Mouse (Mus musculus) neural tube, embryonic 11.5 days (tissue): ENCODE results near the gene Polr3k. TPM values are rescaled to one million over a fixed set of nuclear protein-coding genes. Genes with fewer than 3 reads are reported as not detected.

Experiments used
- ATAC-seq: fragments of 200-750 bp; cut with Nextera tagmentation; 2 replicates; pipeline ENCODE4 v1.8.0; 2017; ENCODE audit warnings: moderate number of reproducible peaks, mild to moderate bottlenecking, moderate TSS enrichment, moderate library complexity; ENCODE audit not compliant: insufficient read depth, low FRiP score, low TSS enrichment
- DNase-seq: peaks from one replicate; pipeline ENCODE4 v3.0.0-alpha.2; 2015; ENCODE audit warnings: low spot score
- H3K27ac ChIP-seq: fragments of 300-500 bp; sonication (generic); 2 replicates; pipeline ENCODE4 v1.5.1; 2014; ENCODE audit warnings: low read depth, mild to moderate bottlenecking, low read length
- H3K27me3 ChIP-seq: fragments of 300-500 bp; sonication (generic); 2 replicates; pipeline ENCODE4 v1.6.1; 2014; ENCODE audit warnings: mild to moderate bottlenecking, low read length, mixed read lengths; ENCODE audit not compliant: control insufficient read depth, insufficient read depth
- H3K36me3 ChIP-seq: fragments of 300-500 bp; sonication (generic); 2 replicates; pipeline ENCODE4 v1.6.1; 2014; ENCODE audit warnings: mild to moderate bottlenecking, low read length, moderate library complexity, mixed read lengths; ENCODE audit not compliant: control insufficient read depth, insufficient read depth
- H3K4me1 ChIP-seq: fragments of 300-500 bp; sonication (generic); 2 replicates; pipeline ENCODE4 v1.6.1; 2014; ENCODE audit warnings: low read length, mixed read lengths; ENCODE audit not compliant: control insufficient read depth, insufficient read depth
- H3K4me2 ChIP-seq: fragments of 300-500 bp; sonication (generic); 2 replicates; pipeline ENCODE4 v1.6.1; 2014; ENCODE audit warnings: low read depth, mild to moderate bottlenecking, moderate library complexity
- H3K4me3 ChIP-seq: fragments of 300-500 bp; sonication (generic); 2 replicates; pipeline ENCODE4 v1.5.1; 2014; ENCODE audit warnings: low read depth, low read length
- H3K9ac ChIP-seq: fragments of 300-500 bp; sonication (generic); 2 replicates; pipeline ENCODE4 v1.6.1; 2014; ENCODE audit warnings: mild to moderate bottlenecking, low read length
- H3K9me3 ChIP-seq: fragments of 300-500 bp; sonication (generic); 2 replicates; pipeline ENCODE4 v1.6.1; 2016; ENCODE audit warnings: low read length; ENCODE audit not compliant: control insufficient read depth
- WGBS: fragments of 180-500 bp; shearing (Covaris S2); extraction: QIAGEN DNeasy Blood & Tissue Kit; methylation state at CpG from one replicate; pipeline ENCODE4 v1.1.7; 2014; 5-methylcytosine and 5-hydroxymethylcytosine counted together
- polyA plus RNA-seq: library from polyadenylated mRNA; unstranded; fragments of >200 nt; fragmentation: Nextera tagmentation; extraction: Ambion mirVana; gene quantifications from 2 replicates; pipeline ENCODE4 v1.2.1, GENCODE M21; 2014

Gene Polr3k
- 91.3 and 101 TPM in 2 replicates for polyA plus RNA-seq

- H3K36me3 ChIP-seq: peaks cover 2% of the 10 kb centered on the region; the same call in 1 of the 2 replicates
- H3K4me1 ChIP-seq: peaks cover 6% of the 10 kb centered on the region
- ATAC-seq (peak; percentile 100), DNase-seq (peak; percentile 96)
- H3K4me3 ChIP-seq: peak within 1 kb of the TSS; percentile 83
- H3K9me3 ChIP-seq: no peaks in the 10 kb centered on the region
- no peaks in the 10 kb centered on the region for H3K27me3 ChIP-seq
- peak within 1 kb of the TSS; percentile 68 for H3K27ac ChIP-seq
- WGBS: under 1% methylated on average over 35 of the region's 35 CpGs
- H3K9ac ChIP-seq: peak within 1 kb of the TSS; percentile 82
- H3K4me2 ChIP-seq: peak within 1 kb of the TSS; percentile 83
Observed at GRCm38 (mm10) chr2:181863791-181864535, at the start of gene Polr3k. Gene Polr3k (plus strand): TSS chr2:181864337.

GRCm38 (mm10) chr2:181829032-181829650, 35.0 kb upstream of the Polr3k start:
- Histone ChIP-seq H3K27ac (no peak overlapping the region), H3K27me3 (no peaks in the 10 kb centered on the region), H3K9ac (no peak overlapping the region), H3K4me1 (no peaks in the 10 kb centered on the region), H3K4me3 (no peak overlapping the region), H3K4me2 (no peak overlapping the region), H3K9me3 (no peaks in the 10 kb centered on the region), H3K36me3 (no peaks in the 10 kb centered on the region)
- ATAC-seq (no peak), DNase-seq (no peak)
- 70% methylated on average over 2 of the region's 2 CpGs for WGBS

- Histone ChIP-seq H3K4me2 (no peak overlapping the region), H3K27me3 (no peaks in the 10 kb centered on the region), H3K4me3 (no peak overlapping the region), H3K36me3 (no peaks in the 10 kb centered on the region), H3K9ac (no peak overlapping the region), H3K27ac (no peak overlapping the region), H3K9me3 (no peaks in the 10 kb centered on the region), H3K4me1 (no peaks in the 10 kb centered on the region)
- ATAC-seq (no peak), DNase-seq (no peak)
- 89% methylated on average over 2 of the region's 2 CpGs for WGBS
Observed at GRCm38 (mm10) chr2:181832745-181833144, 31.4 kb upstream of the Polr3k start.

- Histone ChIP-seq H3K4me1 (no peaks in the 10 kb centered on the region), H3K9ac (peak within 1 kb of the TSS; percentile 70), H3K4me2 (peak within 1 kb of the TSS; percentile 47), H3K36me3 (no peaks in the 10 kb centered on the region), H3K9me3 (no peaks in the 10 kb centered on the region), H3K4me3 (peak within 1 kb of the TSS; percentile 75), H3K27me3 (no peaks in the 10 kb centered on the region), H3K27ac (peak within 1 kb of the TSS; percentile 75)
- under 1% methylated on average over 35 of the region's 35 CpGs for WGBS
- ATAC-seq (peak; percentile 95), DNase-seq (peak; percentile 94)
Observed at GRCm38 (mm10) chr2:181837372-181838292, 26.5 kb upstream of the Polr3k start, which contains the start of gene Pcmtd2. Gene Pcmtd2 (plus strand): TSS chr2:181837854.

GRCm38 (mm10) chr2:181838293-181838680, 25.9 kb upstream of the Polr3k start:
- no peak overlapping the region for H3K27ac ChIP-seq
- peak; percentile 25 for DNase-seq
- WGBS: 1% methylated on average over 3 of the region's 3 CpGs

GRCm38 (mm10) chr2:181845709-181846394, 18.3 kb upstream of the Polr3k start:
- H3K36me3 ChIP-seq: no peaks in the 10 kb centered on the region
- H3K9ac ChIP-seq: no peak overlapping the region
- 87% methylated on average over 5 of the region's 5 CpGs for whole genome bisulfite sequencing

More at GRCm38 (mm10) chr2:181838293-181838680, 25.9 kb upstream of the Polr3k start:
- Histone ChIP-seq H3K4me2 (peak overlapping the region; percentile 47), H3K4me3 (peak overlapping the region; percentile 75), H3K36me3 (no peaks in the 10 kb centered on the region), H3K4me1 (no peaks in the 10 kb centered on the region), H3K9ac (peak overlapping the region; percentile 70), H3K9me3 (no peaks in the 10 kb centered on the region), H3K27me3 (no peaks in the 10 kb centered on the region)
- ATAC-seq: peak; percentile 13; the same call in 1 of the 2 replicates

GRCm38 (mm10) chr2:181864536-181864860, 361 bp downstream of the Polr3k start:
- DNase-seq: no peak
- peak overlapping the region; percentile 68 for H3K27ac ChIP-seq
- peak; percentile 42 for ATAC-seq
- WGBS: 0% methylated on average over 22 of the region's 22 CpGs
- H3K4me1 ChIP-seq: peaks cover 6% of the 10 kb centered on the region
- no peaks in the 10 kb centered on the region for H3K27me3 ChIP-seq
- peak overlapping the region; percentile 83 for H3K4me3 ChIP-seq
- H3K9me3 ChIP-seq: no peaks in the 10 kb centered on the region
- H3K4me2 ChIP-seq: peak overlapping the region; percentile 83
- peak overlapping the region; percentile 82 for H3K9ac ChIP-seq
- peaks cover 3% of the 10 kb centered on the region for H3K36me3 ChIP-seq

More at GRCm38 (mm10) chr2:181845709-181846394, 18.3 kb upstream of the Polr3k start:
- Histone ChIP-seq H3K4me1 (no peaks in the 10 kb centered on the region), H3K4me3 (no peak overlapping the region), H3K4me2 (no peak overlapping the region), H3K27me3 (no peaks in the 10 kb centered on the region), H3K9me3 (no peaks in the 10 kb centered on the region), H3K27ac (no peak overlapping the region)
- no peak for DNase-seq
- ATAC-seq: no peak

GRCm38 (mm10) chr2:181866931-181867330, 2.8 kb downstream of the Polr3k start:
- H3K27ac ChIP-seq: no peak overlapping the region
- DNase-seq (peak; percentile 57), ATAC-seq (no peak)
- H3K4me1 ChIP-seq: peaks cover 6% of the 10 kb centered on the region
- H3K27me3 ChIP-seq: no peaks in the 10 kb centered on the region
- H3K9me3 ChIP-seq: no peaks in the 10 kb centered on the region
- H3K9ac ChIP-seq: no peak overlapping the region
- H3K4me2 ChIP-seq: no peak overlapping the region
- no peak overlapping the region for H3K4me3 ChIP-seq
- peaks cover 7% of the 10 kb centered on the region for H3K36me3 ChIP-seq
- 62% methylated on average over 5 of the region's 5 CpGs for WGBS
